In genomic region chr4:120825100-120825553, GRCm38 (mm10) we compare ENCODE assay signal across 8 mouse cellular contexts. TPM values are rescaled to one million over a fixed set of nuclear protein-coding genes. Genes with fewer than 3 reads are reported as not detected.
A peak's percentile ranks its signal among the peaks of the same experiment; 100 is the strongest.
DNase-seq lines count a peak whose midpoint lies in the region; ATAC-seq and TF ChIP-seq lines count a peak whose summit lies in the region.

No protein-coding gene starts in this region.

- H3K36me3 ChIP-seq in hindbrain, postnatal 0 days (ENCODE audit: insufficient read depth, low read length), result no peaks in the 10 kb centered on the region

- no peaks in the 10 kb centered on the region for H3K9me3 ChIP-seq in hindbrain, postnatal 0 days (ENCODE audit: low read length)

- H3K27ac ChIP-seq in gastrocnemius, adult 2 months, result peak overlapping the region; percentile 100
- peak overlapping the region; percentile 99 for H3K27ac ChIP-seq in hindbrain, postnatal 0 days

- peak; percentile 99 for DNase-seq in gastrocnemius, adult 2 months
- peak; percentile 97 for DNase-seq in hindbrain, postnatal 0 days (ENCODE audit: low spot score)
- DNase-seq in left cerebral cortex, adult 8-10 months (ENCODE audit: low spot score in 2 of 2), result peak; percentile 89 to 94
- peak; percentile 97 for DNase-seq in right cerebral cortex, adult 18-20 months
- peak; percentile 94 for DNase-seq in urinary bladder, adult 2 months (ENCODE audit: low spot score)

- H3K9ac ChIP-seq in hindbrain, postnatal 0 days (replicated peaks; ENCODE audit: low read length), result peak overlapping the region; percentile 86

- peak; percentile 62 for ATAC-seq in activated CD4-positive, CD25-positive, alpha-beta regulatory T cell, adult 4 months
- peak; percentile 84 for ATAC-seq in common myeloid progenitor, adult 5-6 weeks (replicated peaks; ENCODE audit: low read depth, poor library complexity, severe bottlenecking)
- peak; percentile 94 for ATAC-seq in hindbrain, postnatal 0 days
- peak; percentile 86 for ATAC-seq in megakaryocyte, adult 5-6 weeks (ENCODE audit: poor library complexity, severe bottlenecking)

- TF ChIP-seq CTCF in gastrocnemius, adult 2 months (IDR thresholded peaks at IDR 0.05), result no peak
- no peak for TF ChIP-seq CTCF in hindbrain, postnatal 0 days (IDR thresholded peaks at IDR 0.05; ENCODE audit: low read depth)

- whole genome bisulfite sequencing in hindbrain, postnatal 0 days, result 0% methylated on average over 46 of the region's 53 CpGs

- intact Hi-C loops in gastrocnemius, adult 2 months (cut with DNase I), result no loop called here

- peak overlapping the region; percentile 77 for H3K4me2 ChIP-seq in hindbrain, postnatal 0 days (ENCODE audit: low read depth, low read length)

- peak overlapping the region; percentile 79 for H3K4me3 ChIP-seq in gastrocnemius, adult 2 months
- H3K4me3 ChIP-seq in hindbrain, postnatal 0 days (ENCODE audit: low read length), result peak overlapping the region; percentile 55

- H3K27me3 ChIP-seq in hindbrain, postnatal 0 days (ENCODE audit: insufficient read depth, low read length), result no peaks in the 10 kb centered on the region

- no peaks in the 10 kb centered on the region for H3K4me1 ChIP-seq in hindbrain, postnatal 0 days (ENCODE audit: insufficient read depth, low read length)

RNA-seq across cellular contexts. Expression of gene Nfyc, which starts 6.2 kb away (rescaled TPM):
- polyA plus RNA-seq in activated CD4-positive, CD25-positive, alpha-beta regulatory T cell, adult 4 months (2017; shearing (Covaris generic)), result 10 to 100 TPM; 55.0 to 70.3 TPM
- 51.2 and 73.2 TPM in 2 replicates for total RNA-seq in common myeloid progenitor, adult 5-6 weeks (2017)
- 10 to 100 TPM; 45.2 to 47.9 TPM for total RNA-seq in gastrocnemius, adult 2 months (2021)
- 144 and 175 TPM in 2 replicates for total RNA-seq in hindbrain, postnatal 0 days (2014; rRNA removed)
- polyA plus RNA-seq in hindbrain, postnatal 0 days (2015; fragmentation: Nextera tagmentation; extraction: Ambion mirVana), result 66.9 and 69.4 TPM in 2 replicates
- 10 to 100 TPM; 42.4 to 48.9 (median 47.9) TPM for total RNA-seq in left cerebral cortex, adult 8-10 months (2022)
- 64.3 and 66.1 TPM in 2 replicates for total RNA-seq in megakaryocyte, adult 5-6 weeks (2015)
- total RNA-seq in megakaryocyte, adult 5-6 weeks (2017), result 55.0 and 67.3 TPM in 2 replicates
- polyA plus RNA-seq in urinary bladder, adult 2 months (2012; rRNA removed), result 69.4 and 76.6 TPM in 2 replicates

RNA-seq across cellular contexts. Expression of gene Rims3, which starts 29.5 kb away (rescaled TPM):
- polyA plus RNA-seq in activated CD4-positive, CD25-positive, alpha-beta regulatory T cell, adult 4 months (2017; shearing (Covaris generic)), result under 1 TPM; 0.68 to 0.99 TPM
- total RNA-seq in common myeloid progenitor, adult 5-6 weeks (2017), result 0.05 and 0.19 TPM in 2 replicates
- total RNA-seq in gastrocnemius, adult 2 months (2021), result under 1 TPM in 1 of 2 experiments, not detected in 1; 0.03 TPM
- 93.7 and 109 TPM in 2 replicates for total RNA-seq in hindbrain, postnatal 0 days (2014; rRNA removed)
- polyA plus RNA-seq in hindbrain, postnatal 0 days (2015; fragmentation: Nextera tagmentation; extraction: Ambion mirVana), result 22.0 and 22.8 TPM in 2 replicates
- total RNA-seq in left cerebral cortex, adult 8-10 months (2022), result 100 to 1,000 TPM; 137 to 160 (median 147) TPM
- 0.05 and 0.29 TPM in 2 replicates for total RNA-seq in megakaryocyte, adult 5-6 weeks (2015)
- total RNA-seq in megakaryocyte, adult 5-6 weeks (2017), result 0.04 and 0.15 TPM in 2 replicates
- 0.19 and 0.28 TPM in 2 replicates for polyA plus RNA-seq in urinary bladder, adult 2 months (2012; rRNA removed)

Comparison
In these comparisons a context has a peak if more than half of its experiments do, and no peak if none do; other contexts are left out.
1. Peak in every context shown above with its lines: DNase-seq, ATAC-seq, H3K4me3 ChIP-seq and H3K27ac ChIP-seq.
2. RNA of gene Rims3, which starts 29.5 kb away (total RNA-seq): 137 to 160 TPM in left cerebral cortex, adult 8-10 months and 93.7 to 109 TPM in hindbrain, postnatal 0 days; 0.04 to 0.29 TPM in megakaryocyte, adult 5-6 weeks, 0.05 to 0.19 TPM in common myeloid progenitor, adult 5-6 weeks and 0.03 TPM in gastrocnemius, adult 2 months; every median in the first group is over 10 times any median in the second.